Mouse (Mus musculus): ENCODE results near the gene Arid3a. TPM values are rescaled to one million over a fixed set of nuclear protein-coding genes. Genes with fewer than 3 reads are reported as not detected.

Arid3a gene
- polyA plus RNA-seq, 1 experiment, result 17.8 TPM

- Histone ChIP-seq H3K4me1 (ENCODE audit: control insufficient read depth, insufficient read depth, low read length) (no peaks in the 10 kb centered on the region), H3K4me3 (ENCODE audit: insufficient read depth, low read length) (no peak overlapping the region), H3K27ac (ENCODE audit: insufficient read depth, low read depth, low read length) (no peak overlapping the region)
- TF ChIP-seq CTCF (IDR thresholded peaks at IDR 0.05; ENCODE audit: low read depth, low read length) (no peak), POLR2A (IDR thresholded peaks at IDR 0.05; ENCODE audit: borderline replicate concordance, low read depth, low read length) (no peak)
Measured at GRCm38 (mm10) chr10:80003374-80004232, 76.8 kb downstream of the Arid3a start.

GRCm38 (mm10) chr10:80004233-80004705, 77.4 kb downstream of the Arid3a start:
- Histone ChIP-seq H3K4me3 (ENCODE audit: insufficient read depth, low read length) (no peak overlapping the region), H3K27ac (ENCODE audit: insufficient read depth, low read depth, low read length) (no peak overlapping the region), H3K4me1 (ENCODE audit: control insufficient read depth, insufficient read depth, low read length) (no peaks in the 10 kb centered on the region)
- TF ChIP-seq CTCF (IDR thresholded peaks at IDR 0.05; ENCODE audit: low read depth, low read length) (no peak), POLR2A (IDR thresholded peaks at IDR 0.05; ENCODE audit: borderline replicate concordance, low read depth, low read length) (no peak)

Other genes with a start within 250 kb of the Arid3a start
- 74.9 and 77.1 TPM in 2 replicates for gene Cdc34, start 244.8 kb upstream of the Arid3a start, polyA plus RNA-seq (2012; ENCODE audit: insufficient read depth, insufficient read length, missing spikeins)
- gene Gzmm, start 238.0 kb upstream of the Arid3a start, polyA plus RNA-seq (2012; ENCODE audit: insufficient read depth, insufficient read length, missing spikeins), result 0.84 TPM in 1 of 2 replicates, not detected in the other
- gene Bsg, start 222.6 kb upstream of the Arid3a start, polyA plus RNA-seq (2012; ENCODE audit: insufficient read depth, insufficient read length, missing spikeins), result 300 and 307 TPM in 2 replicates
- gene Hcn2, start 210.4 kb upstream of the Arid3a start, polyA plus RNA-seq (2012; ENCODE audit: insufficient read depth, insufficient read length, missing spikeins), result 0.86 and 1.3 TPM in 2 replicates
- gene Polrmt, start 180.5 kb upstream of the Arid3a start, polyA plus RNA-seq (2012; ENCODE audit: insufficient read depth, insufficient read length, missing spikeins), result 18.8 and 19.8 TPM in 2 replicates
- gene Fgf22, start 172.0 kb upstream of the Arid3a start, polyA plus RNA-seq (2012; ENCODE audit: insufficient read depth, insufficient read length, missing spikeins), result not detected in 2 replicates
- gene Rnf126, start 160.1 kb upstream of the Arid3a start, polyA plus RNA-seq (2012; ENCODE audit: insufficient read depth, insufficient read length, missing spikeins), result 23.3 and 27.6 TPM in 2 replicates
- 1.0 and 1.1 TPM in 2 replicates for gene Fstl3, start 149.8 kb upstream of the Arid3a start, polyA plus RNA-seq (2012; ENCODE audit: insufficient read depth, insufficient read length, missing spikeins)
- not detected in 2 replicates for gene Prss57, start 136.1 kb upstream of the Arid3a start, polyA plus RNA-seq (2012; ENCODE audit: insufficient read depth, insufficient read length, missing spikeins)
- gene Palm, start 133.5 kb upstream of the Arid3a start, polyA plus RNA-seq (2012; ENCODE audit: insufficient read depth, insufficient read length, missing spikeins), result 2.9 and 3.4 TPM in 2 replicates
- 0.91 TPM in 1 of 2 replicates, not detected in the other for gene Misp, start 106.1 kb upstream of the Arid3a start, polyA plus RNA-seq (2012; ENCODE audit: insufficient read depth, insufficient read length, missing spikeins)
- 129 and 141 TPM in 2 replicates for gene Ptbp1, start 72.6 kb upstream of the Arid3a start, polyA plus RNA-seq (2012; ENCODE audit: insufficient read depth, insufficient read length, missing spikeins)
- not detected in 2 replicates for gene Prtn3, start 52.6 kb upstream of the Arid3a start, polyA plus RNA-seq (2012; ENCODE audit: insufficient read depth, insufficient read length, missing spikeins)
- not detected in 2 replicates for gene Plppr3, start 52.4 kb upstream of the Arid3a start, polyA plus RNA-seq (2012; ENCODE audit: insufficient read depth, insufficient read length, missing spikeins)
- 0.75 TPM in 1 of 2 replicates, not detected in the other for gene Elane, start 40.8 kb upstream of the Arid3a start, polyA plus RNA-seq (2012; ENCODE audit: insufficient read depth, insufficient read length, missing spikeins)
- gene Cfd, start 36.2 kb upstream of the Arid3a start, polyA plus RNA-seq (2012; ENCODE audit: insufficient read depth, insufficient read length, missing spikeins), result 1.3 TPM in 1 of 2 replicates, not detected in the other
- 14.6 and 19.3 TPM in 2 replicates for gene Med16, start 18.1 kb upstream of the Arid3a start, polyA plus RNA-seq (2012; ENCODE audit: insufficient read depth, insufficient read length, missing spikeins)
- gene Gm26602, start 16.2 kb upstream of the Arid3a start, polyA plus RNA-seq (2012; ENCODE audit: insufficient read depth, insufficient read length, missing spikeins), result not detected in 2 replicates
- 0.67 and 0.71 TPM in 2 replicates for gene Kiss1r, start 10.1 kb upstream of the Arid3a start, polyA plus RNA-seq (2012; ENCODE audit: insufficient read depth, insufficient read length, missing spikeins)
- 87.2 and 90.4 TPM in 2 replicates for gene R3hdm4, start 5.8 kb upstream of the Arid3a start, polyA plus RNA-seq (2012; ENCODE audit: insufficient read depth, insufficient read length, missing spikeins)
- 32.2 and 35.8 TPM in 2 replicates for gene Wdr18, start 33.1 kb downstream of the Arid3a start, polyA plus RNA-seq (2012; ENCODE audit: insufficient read depth, insufficient read length, missing spikeins)
- 0.65 and 0.91 TPM in 2 replicates for gene Grin3b, start 43.7 kb downstream of the Arid3a start, polyA plus RNA-seq (2012; ENCODE audit: insufficient read depth, insufficient read length, missing spikeins)
- 86.5 and 101 TPM in 2 replicates for gene Tmem259, start 57.3 kb downstream of the Arid3a start, polyA plus RNA-seq (2012; ENCODE audit: insufficient read depth, insufficient read length, missing spikeins)
- gene Cnn2, start 61.5 kb downstream of the Arid3a start, polyA plus RNA-seq (2012; ENCODE audit: insufficient read depth, insufficient read length, missing spikeins), result 37.5 and 41.5 TPM in 2 replicates
- gene Abca7, start 69.5 kb downstream of the Arid3a start, polyA plus RNA-seq (2012; ENCODE audit: insufficient read depth, insufficient read length, missing spikeins), result 24.6 and 27.5 TPM in 2 replicates
- gene Arhgap45, start 89.6 kb downstream of the Arid3a start, polyA plus RNA-seq (2012; ENCODE audit: insufficient read depth, insufficient read length, missing spikeins), result 218 TPM in 2 replicates
- gene Polr2e, start 112.8 kb downstream of the Arid3a start, polyA plus RNA-seq (2012; ENCODE audit: insufficient read depth, insufficient read length, missing spikeins), result 53.0 and 55.5 TPM in 2 replicates
- 311 and 322 TPM in 2 replicates for gene Gpx4, start 120.1 kb downstream of the Arid3a start, polyA plus RNA-seq (2012; ENCODE audit: insufficient read depth, insufficient read length, missing spikeins)
- gene Sbno2, start 178.5 kb downstream of the Arid3a start, polyA plus RNA-seq (2012; ENCODE audit: insufficient read depth, insufficient read length, missing spikeins), result 54.5 and 55.8 TPM in 2 replicates
- gene Stk11, start 188.8 kb downstream of the Arid3a start, polyA plus RNA-seq (2012; ENCODE audit: insufficient read depth, insufficient read length, missing spikeins), result 104 TPM in 2 replicates
- 198 TPM in 2 replicates for gene Atp5d, start 211.6 kb downstream of the Arid3a start, polyA plus RNA-seq (2012; ENCODE audit: insufficient read depth, insufficient read length, missing spikeins)
- 2.0 and 2.9 TPM in 2 replicates for gene Cbarp, start 213.8 kb downstream of the Arid3a start, polyA plus RNA-seq (2012; ENCODE audit: insufficient read depth, insufficient read length, missing spikeins)
- gene Midn, start 221.2 kb downstream of the Arid3a start, polyA plus RNA-seq (2012; ENCODE audit: insufficient read depth, insufficient read length, missing spikeins), result 32.9 and 40.5 TPM in 2 replicates
- 48.0 and 49.8 TPM in 2 replicates for gene Cirbp, start 238.9 kb downstream of the Arid3a start, polyA plus RNA-seq (2012; ENCODE audit: insufficient read depth, insufficient read length, missing spikeins)
- gene 1600002K03Rik, start 245.9 kb downstream of the Arid3a start, polyA plus RNA-seq (2012; ENCODE audit: insufficient read depth, insufficient read length, missing spikeins), result 22.7 and 23.9 TPM in 2 replicates

Measured in bone marrow macrophage, adult 2 months (primary cell).